Mouse (Mus musculus): ENCODE data around the gene Wdr78. TPM values are rescaled to one million over a fixed set of nuclear protein-coding genes. Genes with fewer than 3 reads are reported as not detected.
A peak's percentile ranks its signal among the peaks of the same experiment; 100 is the strongest.

Wdr78 gene
- polyA plus RNA-seq, 1 experiment from 2014 or later: 5.8 TPM

GRCm38 (mm10) chr4:103118888-103119228 lies 4.5 kb upstream of the Wdr78 start:
- no peak for ATAC-seq (ENCODE audit: low FRiP score)
- Histone ChIP-seq H3K27ac (peak overlapping the region; percentile 90), H3K4me3 (replicated peaks) (peak overlapping the region; percentile 92), H3K9me3 (no peaks in the 10 kb centered on the region), H3K9ac (peak overlapping the region; percentile 94), H3K36me3 (replicated peaks) (0 out of 2 replicates have a peak, but pooled peaks cover 4% of the 10 kb centered on the region), H3K4me2 (peak overlapping the region; percentile 74), H3K27me3 (no peaks in the 10 kb centered on the region), H3K4me1 (peaks cover 28% of the 10 kb centered on the region)
- WGBS: 1% methylated on average over 14 of the region's 15 CpGs

- Histone ChIP-seq H3K4me1 (peaks cover 26% of the 10 kb centered on the region), H3K4me3 (replicated peaks) (peak overlapping the region; percentile 77), H3K4me2 (peak overlapping the region; percentile 70), H3K36me3 (replicated peaks) (peaks cover 8% of the 10 kb centered on the region), H3K27me3 (no peaks in the 10 kb centered on the region), H3K9ac (peak overlapping the region; percentile 85), H3K27ac (peak overlapping the region; percentile 100), H3K9me3 (no peaks in the 10 kb centered on the region)
- 13% methylated on average over 11 of the region's 11 CpGs for WGBS
- no peak for ATAC-seq (ENCODE audit: low FRiP score)
Observed at GRCm38 (mm10) chr4:103113402-103113801, 953 bp downstream of the Wdr78 start.

GRCm38 (mm10) chr4:103112651-103113050 lies 1.7 kb downstream of the Wdr78 start:
- Histone ChIP-seq H3K9me3 (no peaks in the 10 kb centered on the region), H3K4me3 (replicated peaks) (peak overlapping the region; percentile 77), H3K9ac (peak overlapping the region; percentile 85; the same call in 1 of the 2 replicates), H3K27ac (no peak overlapping the region), H3K27me3 (no peaks in the 10 kb centered on the region), H3K4me1 (peaks cover 26% of the 10 kb centered on the region), H3K4me2 (peak overlapping the region; percentile 70), H3K36me3 (replicated peaks) (peaks cover 8% of the 10 kb centered on the region)
- no peak for ATAC-seq (ENCODE audit: low FRiP score)
- 41% methylated on average over 7 of the region's 7 CpGs for WGBS

- no peak overlapping the region for H3K4me2 ChIP-seq
- no peak overlapping the region for H3K9ac ChIP-seq
- no peak overlapping the region for H3K4me3 ChIP-seq (replicated peaks)
- H3K4me1 ChIP-seq: no peaks in the 10 kb centered on the region
- no peak for ATAC-seq (ENCODE audit: low FRiP score)
- H3K27ac ChIP-seq: no peak overlapping the region
- no peaks in the 10 kb centered on the region for H3K9me3 ChIP-seq
- WGBS: 91% methylated on average over 5 of the region's 5 CpGs
- no peaks in the 10 kb centered on the region for H3K27me3 ChIP-seq
- no peaks in the 10 kb centered on the region for H3K36me3 ChIP-seq (replicated peaks)
Observed at GRCm38 (mm10) chr4:103098532-103098931, 15.8 kb downstream of the Wdr78 start.

GRCm38 (mm10) chr4:103095921-103096320 lies 18.4 kb downstream of the Wdr78 start:
- H3K4me2 ChIP-seq: no peak overlapping the region
- ATAC-seq (ENCODE audit: low FRiP score): no peak
- H3K4me1 ChIP-seq: no peaks in the 10 kb centered on the region
- H3K36me3 ChIP-seq (replicated peaks): no peaks in the 10 kb centered on the region
- WGBS: 91% methylated on average over 8 of the region's 8 CpGs
- H3K27ac ChIP-seq: no peak overlapping the region
- H3K9me3 ChIP-seq: no peaks in the 10 kb centered on the region
- H3K27me3 ChIP-seq: no peaks in the 10 kb centered on the region
- no peak overlapping the region for H3K9ac ChIP-seq
- H3K4me3 ChIP-seq (replicated peaks): no peak overlapping the region

- Histone ChIP-seq H3K4me2 (no peak overlapping the region), H3K27me3 (no peaks in the 10 kb centered on the region), H3K36me3 (replicated peaks) (no peaks in the 10 kb centered on the region), H3K4me3 (replicated peaks) (no peak overlapping the region), H3K9me3 (no peaks in the 10 kb centered on the region), H3K27ac (no peak overlapping the region), H3K9ac (no peak overlapping the region), H3K4me1 (no peaks in the 10 kb centered on the region)
- ATAC-seq (ENCODE audit: low FRiP score): no peak
- 96% methylated on average over 5 of the region's 5 CpGs for WGBS
Observed at GRCm38 (mm10) chr4:103085237-103085636, 29.1 kb downstream of the Wdr78 start.

- ATAC-seq (ENCODE audit: low FRiP score): no peak
- Histone ChIP-seq H3K9me3 (no peaks in the 10 kb centered on the region), H3K9ac (no peak overlapping the region), H3K36me3 (replicated peaks) (peaks cover 2% of the 10 kb centered on the region; the same call in 1 of the 2 replicates), H3K27me3 (no peaks in the 10 kb centered on the region), H3K4me2 (no peak overlapping the region), H3K4me3 (replicated peaks) (no peak overlapping the region), H3K4me1 (peaks cover 9% of the 10 kb centered on the region), H3K27ac (no peak overlapping the region)
- WGBS: 76% methylated on average over 3 of the region's 3 CpGs
Observed at GRCm38 (mm10) chr4:103070631-103071030, 43.7 kb downstream of the Wdr78 start.

- Histone ChIP-seq H3K9ac (no peak overlapping the region), H3K36me3 (replicated peaks) (no peaks in the 10 kb centered on the region), H3K27me3 (no peaks in the 10 kb centered on the region), H3K4me3 (replicated peaks) (no peak overlapping the region), H3K9me3 (no peaks in the 10 kb centered on the region), H3K27ac (no peak overlapping the region), H3K4me2 (no peak overlapping the region), H3K4me1 (peaks cover 9% of the 10 kb centered on the region)
- 38% methylated on average over 6 of the region's 6 CpGs for WGBS
- ATAC-seq (ENCODE audit: low FRiP score): no peak
Observed at GRCm38 (mm10) chr4:103067906-103068655, 46.3 kb downstream of the Wdr78 start.

GRCm38 (mm10) chr4:103064976-103065375 lies 49.4 kb downstream of the Wdr78 start:
- no peak overlapping the region for H3K27ac ChIP-seq
- WGBS: 85% methylated on average over 5 of the region's 5 CpGs
- ATAC-seq (ENCODE audit: low FRiP score): no peak
- no peak overlapping the region for H3K9ac ChIP-seq
- no peaks in the 10 kb centered on the region for H3K27me3 ChIP-seq
- no peaks in the 10 kb centered on the region for H3K9me3 ChIP-seq
- peaks cover 9% of the 10 kb centered on the region for H3K4me1 ChIP-seq
- no peaks in the 10 kb centered on the region for H3K36me3 ChIP-seq (replicated peaks)
- no peak overlapping the region for H3K4me3 ChIP-seq (replicated peaks)
- no peak overlapping the region for H3K4me2 ChIP-seq

- 78% methylated on average over 2 of the region's 2 CpGs for WGBS
- Histone ChIP-seq H3K4me3 (replicated peaks) (no peak overlapping the region), H3K36me3 (replicated peaks) (no peaks in the 10 kb centered on the region), H3K9ac (no peak overlapping the region), H3K9me3 (no peaks in the 10 kb centered on the region), H3K4me1 (peaks cover 9% of the 10 kb centered on the region), H3K27me3 (no peaks in the 10 kb centered on the region), H3K27ac (no peak overlapping the region), H3K4me2 (no peak overlapping the region)
- no peak for ATAC-seq (ENCODE audit: low FRiP score)
Observed at GRCm38 (mm10) chr4:103064421-103064820, 49.9 kb downstream of the Wdr78 start.

GRCm38 (mm10) chr4:103056909-103057308 lies 57.4 kb downstream of the Wdr78 start:
- WGBS: 88% methylated on average over 5 of the region's 5 CpGs
- H3K27ac ChIP-seq: no peak overlapping the region
- no peak for ATAC-seq (ENCODE audit: low FRiP score)

GRCm38 (mm10) chr4:103048046-103048445 lies 66.3 kb downstream of the Wdr78 start:
- Histone ChIP-seq H3K9ac (no peak overlapping the region), H3K9me3 (no peaks in the 10 kb centered on the region), H3K27ac (no peak overlapping the region), H3K36me3 (replicated peaks) (no peaks in the 10 kb centered on the region), H3K4me2 (no peak overlapping the region), H3K4me3 (replicated peaks) (no peak overlapping the region), H3K4me1 (no peaks in the 10 kb centered on the region), H3K27me3 (no peaks in the 10 kb centered on the region)
- 91% methylated on average over 11 of the region's 11 CpGs for WGBS
- ATAC-seq (ENCODE audit: low FRiP score): no peak

More at GRCm38 (mm10) chr4:103056909-103057308, 57.4 kb downstream of the Wdr78 start:
- H3K9ac ChIP-seq: no peak overlapping the region
- no peaks in the 10 kb centered on the region for H3K4me1 ChIP-seq
- no peak overlapping the region for H3K4me2 ChIP-seq
- H3K4me3 ChIP-seq (replicated peaks): no peak overlapping the region
- H3K36me3 ChIP-seq (replicated peaks): no peaks in the 10 kb centered on the region
- no peaks in the 10 kb centered on the region for H3K27me3 ChIP-seq
- H3K9me3 ChIP-seq: no peaks in the 10 kb centered on the region

GRCm38 (mm10) chr4:103042997-103043396 lies 71.4 kb downstream of the Wdr78 start:
- Histone ChIP-seq H3K9me3 (no peaks in the 10 kb centered on the region), H3K27ac (no peak overlapping the region), H3K36me3 (replicated peaks) (0 out of 2 replicates have a peak, but pooled peaks cover 7% of the 10 kb centered on the region), H3K4me1 (no peaks in the 10 kb centered on the region), H3K4me3 (replicated peaks) (no peak overlapping the region), H3K27me3 (no peaks in the 10 kb centered on the region), H3K4me2 (no peak overlapping the region), H3K9ac (no peak overlapping the region)
- 93% methylated on average over 11 of the region's 11 CpGs for WGBS
- ATAC-seq (ENCODE audit: low FRiP score): no peak
